ENCODE assay signal across 9 mouse cellular contexts in genomic region chr8:121717982-121718425, GRCm38 (mm10). TPM values are rescaled to one million over a fixed set of nuclear protein-coding genes. Genes with fewer than 3 reads are reported as not detected.
DNase-seq lines count a peak whose midpoint lies in the region; ATAC-seq lines count a peak whose summit lies in the region.
"Had no signal": no experiment of that assay in that cellular context is flagged by ENCODE, and none has a peak within 500 bp of the region (broad histone marks: within the 10 kb centered on the region; RNA-seq: fewer than 3 reads in every experiment).

No protein-coding gene starts in this region.

- no peak overlapping the region for H3K27ac ChIP-seq in embryonic facial prominence, embryonic 11.5 days (replicated peaks; ENCODE audit: low read depth, low read length)
- H3K27ac ChIP-seq in midbrain, embryonic 14.5 days (replicated peaks; ENCODE audit: low read depth, low read length): peak overlapping the region; percentile 65

- H3K9ac ChIP-seq in embryonic facial prominence, embryonic 11.5 days (replicated peaks; ENCODE audit: low read length): no peak overlapping the region; the same call in 1 of the 2 replicates
- no peak overlapping the region for H3K9ac ChIP-seq in midbrain, embryonic 14.5 days (replicated peaks; ENCODE audit: low read length)

- H3K4me2 ChIP-seq in embryonic facial prominence, embryonic 11.5 days (ENCODE audit: low read depth, low read length): peak overlapping the region; percentile 19; the same call in 1 of the 2 replicates
- peak overlapping the region; percentile 48 for H3K4me2 ChIP-seq in midbrain, embryonic 14.5 days (ENCODE audit: low read length)

- WGBS in embryonic facial prominence, embryonic 11.5 days: 31% methylated on average over 12 of the region's 12 CpGs
- WGBS in midbrain, embryonic 14.5 days: 29% methylated on average over 12 of the region's 12 CpGs

- no peak overlapping the region for H3K4me3 ChIP-seq in embryonic facial prominence, embryonic 11.5 days (ENCODE audit: low read depth, low read length)
- peak overlapping the region; percentile 19; the same call in 1 of the 2 replicates for H3K4me3 ChIP-seq in midbrain, embryonic 14.5 days (replicated peaks; ENCODE audit: low read depth, low read length)

- H3K36me3 ChIP-seq in embryonic facial prominence, embryonic 11.5 days (replicated peaks; ENCODE audit: control insufficient read depth, insufficient read depth, low read depth, low read length): no peaks in the 10 kb centered on the region
- H3K36me3 ChIP-seq in midbrain, embryonic 14.5 days (ENCODE audit: control insufficient read depth, insufficient read depth, low read length): no peaks in the 10 kb centered on the region
- H3K36me3 ChIP-seq: G1E had no signal

- H3K9me3 ChIP-seq in embryonic facial prominence, embryonic 11.5 days (replicated peaks; ENCODE audit: control insufficient read depth, low read length): no peaks in the 10 kb centered on the region
- H3K9me3 ChIP-seq in midbrain, embryonic 14.5 days (ENCODE audit: control insufficient read depth, low read length): no peaks in the 10 kb centered on the region

- no peaks in the 10 kb centered on the region; the same call in 1 of the 2 replicates for H3K4me1 ChIP-seq in embryonic facial prominence, embryonic 11.5 days (ENCODE audit: control insufficient read depth, insufficient read depth, low read length)
- H3K4me1 ChIP-seq in midbrain, embryonic 14.5 days (ENCODE audit: control insufficient read depth, insufficient read depth, low read length): 0 out of 2 replicates have a peak, but pooled peaks cover 7% of the 10 kb centered on the region

- intact Hi-C loops in left cerebral cortex, postnatal 36 days (cut with DNase I): loop anchor here (5.0 kb wide), 2 partner anchors 114 to 189 kb away; partner anchors contain the start of gene Slc7a5

- DNase-seq in spleen, adult 18-20 months: peak; percentile 30 to 44
- DNase-seq in spleen, adult 12 weeks (ENCODE audit: low spot score): no peak
- DNase-seq in embryonic facial prominence, embryonic 11.5 days (ENCODE audit: low spot score): peak; percentile 95
- DNase-seq in heart, adult 18-20 months: peak; percentile 81
- DNase-seq in kidney, adult 11 months: peak; percentile 87
- DNase-seq in left cerebral cortex, postnatal 36 days (ENCODE audit: low spot score in 2 of 2): peak; percentile 89 to 93
- peak; percentile 99 for DNase-seq in midbrain, embryonic 14.5 days
- DNase-seq in spleen, postnatal 4 days (ENCODE audit: low spot score in 2 of 2): peak; percentile 38 to 69

- peak; percentile 79 for ATAC-seq in embryonic facial prominence, embryonic 11.5 days (replicated peaks; ENCODE audit: insufficient number of reproducible peaks, low FRiP score, low TSS enrichment, low read depth)
- peak; percentile 90 for ATAC-seq in midbrain, embryonic 14.5 days (ENCODE audit: low FRiP score, low TSS enrichment)

- no peaks in the 10 kb centered on the region for H3K27me3 ChIP-seq in embryonic facial prominence, embryonic 11.5 days (ENCODE audit: control insufficient read depth, insufficient read depth, low read length)
- no peaks in the 10 kb centered on the region for H3K27me3 ChIP-seq in midbrain, embryonic 14.5 days (ENCODE audit: control insufficient read depth, insufficient read depth, low read length)

RNA-seq across cellular contexts. Expression of gene Jph3, which starts 11.4 kb away (rescaled TPM):
- polyA plus RNA-seq in embryonic facial prominence, embryonic 11.5 days (2014; fragmentation: Nextera tagmentation; extraction: Ambion mirVana): 4.1 and 4.3 TPM in 2 replicates
- under 1 TPM in 1 of 2 experiments, not detected in 1; 0.12 TPM for total RNA-seq in heart, adult 18-20 months (2021)
- 100 to 1,000 TPM; 280 to 293 TPM for total RNA-seq in left cerebral cortex, postnatal 36 days (2021)
- polyA plus RNA-seq in midbrain, embryonic 14.5 days (2014; fragmentation: Nextera tagmentation; extraction: Ambion mirVana): 73.5 and 86.4 TPM in 2 replicates
- polyA plus RNA-seq: G1E had no signal

Comparison
In these comparisons a context has a peak if more than half of its experiments do, and no peak if none do; other contexts are left out.
1. RNA of gene Jph3, which starts 11.4 kb away (total RNA-seq): 280 to 293 TPM in left cerebral cortex, postnatal 36 days; 0.12 TPM in heart, adult 18-20 months; every median in the first group is over 100 times any median in the second.